Mouse (Mus musculus): ENCODE measurements at regions not wholly inside any gene's neighbourhood (a gene's known extent, or its start where the extent isn't known, plus 50 kb on each side); places are given as distances from the start of the nearest gene placed in this dataset.
A peak's percentile ranks its signal among the peaks of the same experiment; 100 is the strongest.

DNA sequence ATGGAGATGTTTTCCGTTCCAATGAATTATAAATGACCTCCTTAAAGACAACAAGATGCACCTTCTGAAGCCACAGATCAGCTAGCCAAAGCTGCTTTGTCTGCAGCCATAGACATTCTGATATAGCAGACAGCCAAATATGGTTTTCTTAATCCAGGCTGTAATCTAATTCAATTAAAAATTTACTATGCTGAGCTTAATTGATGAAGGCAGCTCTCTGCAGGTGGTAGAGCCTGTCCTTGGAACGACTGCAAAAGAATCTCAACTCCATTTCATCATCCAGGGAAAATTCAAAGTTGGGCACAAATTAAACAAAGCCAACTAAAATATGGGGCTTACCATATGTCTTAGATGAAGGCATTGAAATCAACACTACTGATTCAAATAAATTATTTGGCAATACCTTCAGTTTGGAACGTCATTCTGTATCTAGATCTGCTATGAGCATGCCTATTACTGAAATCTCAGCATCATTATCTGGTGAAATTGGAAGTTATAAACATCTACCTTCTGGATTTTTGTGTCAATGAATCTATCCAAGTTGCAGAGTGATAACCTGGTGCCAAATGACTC is 615.4 kb upstream of the Ins1 start:
- DNase-seq (ENCODE audit: low spot score in 2 of 2), result peak in 1 of 2 experiments; percentile 1

DNA sequence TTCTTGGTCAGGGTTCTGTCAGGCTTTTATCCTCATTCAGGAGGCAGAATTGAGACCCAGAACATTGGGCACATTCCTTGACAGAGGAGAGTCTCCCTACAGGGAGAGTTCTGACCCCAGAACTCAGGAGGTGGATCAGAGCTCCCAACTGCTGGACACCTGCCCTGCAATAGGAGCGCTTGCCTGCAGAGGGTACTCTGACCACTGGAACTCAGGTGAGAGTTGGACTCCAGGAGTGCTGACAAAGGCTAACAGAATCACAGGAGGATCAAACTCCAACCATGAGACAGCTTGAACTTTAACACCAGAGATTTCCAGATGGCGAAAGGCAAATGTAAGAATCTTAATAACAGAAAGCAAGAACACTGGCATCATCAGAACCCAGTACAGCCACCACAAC is 603.9 kb upstream of the Ins1 start:
- DNase-seq (ENCODE audit: low spot score in 2 of 2), result no peak

DNA sequence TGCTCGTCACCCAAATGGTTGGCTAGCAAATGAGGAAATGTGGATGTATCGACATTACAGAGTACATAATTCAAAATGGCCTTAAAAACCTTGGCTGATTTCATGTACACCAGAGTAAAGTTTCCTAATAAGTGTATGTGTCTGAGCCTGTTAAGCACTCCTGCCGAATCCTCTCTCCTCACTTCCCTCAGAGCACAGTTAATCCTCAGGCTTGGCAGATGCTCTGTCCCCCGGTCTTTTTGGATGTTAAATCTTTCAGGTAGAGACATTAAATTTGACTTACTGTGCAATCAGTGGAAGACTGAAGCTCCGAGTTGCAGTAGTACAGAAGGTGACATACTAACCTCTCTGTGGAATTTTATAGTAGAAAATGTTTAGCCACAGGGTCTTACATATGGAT is 597.5 kb upstream of the Ins1 start:
- DNase-seq (ENCODE audit: low spot score in 2 of 2), result no peak

DNA sequence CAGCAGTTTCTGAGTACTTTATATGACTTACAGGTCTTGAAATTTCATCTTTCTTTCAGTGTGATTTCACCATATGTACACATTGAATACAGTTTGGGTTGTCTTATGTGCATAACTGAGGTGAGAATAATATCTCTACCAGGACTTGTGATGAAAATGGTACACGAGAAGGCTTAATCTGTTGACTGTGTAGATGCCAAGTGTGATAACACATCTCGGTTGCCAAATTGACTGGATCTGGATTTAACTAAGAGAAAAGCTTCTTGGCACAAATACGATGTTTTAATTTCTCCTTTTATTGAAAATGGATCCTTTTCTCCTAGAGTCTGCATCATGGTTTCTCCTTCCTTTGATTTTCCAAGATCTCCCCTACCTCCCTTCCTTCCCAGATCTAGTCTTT is 588.4 kb upstream of the Ins1 start:
- no peak for DNase-seq (ENCODE audit: low spot score in 2 of 2)
